Mouse (Mus musculus) liver, embryonic 14.5 days (tissue): ENCODE data around the gene Srgap3. TPM values are rescaled to one million over a fixed set of nuclear protein-coding genes. Genes with fewer than 3 reads are reported as not detected.
"Not testable (repeated sequence)": the region's sequence is repeated elsewhere in the genome, so short reads cannot be mapped to it uniquely, and the experiment has no call there.

Experiments
- ATAC-seq: fragments of 200-750 bp; cut with Nextera tagmentation; 2 replicates; pipeline ENCODE4 v1.8.0; 2017; ENCODE audit warnings: moderate number of reproducible peaks, mild to moderate bottlenecking, moderate library complexity; ENCODE audit not compliant: insufficient read depth
- DNase-seq, 3 experiments: peaks; one replicate each; pipeline ENCODE4 v3.0.0-alpha.2; 2012 to 2013; ENCODE audit warnings: low read depth in 3 of 3, low spot score in 3 of 3
- H3K27ac ChIP-seq: fragments of 300-500 bp; sonication (generic); 2 replicates; pipeline ENCODE4 v1.5.1; 2014; ENCODE audit warnings: moderate library complexity, mild to moderate bottlenecking, control low read depth, inconsistent platforms
- H3K27me3 ChIP-seq: fragments of 300-500 bp; sonication (generic); 2 replicates; pipeline ENCODE4 v1.6.1; 2014; ENCODE audit warnings: mild to moderate bottlenecking, low read length, moderate library complexity; ENCODE audit not compliant: control insufficient read depth, insufficient read depth
- H3K36me3 ChIP-seq: fragments of 300-500 bp; sonication (generic); replicated peaks from 2 replicates; pipeline ENCODE4 v1.6.1; 2014; ENCODE audit warnings: low read depth; ENCODE audit not compliant: control insufficient read depth, insufficient read depth
- H3K4me1 ChIP-seq, 2 experiments: fragments of 200-500 bp in 1 of 2; fragments of 300-500 bp in 1 of 2; sonication (generic) in 1 of 2; replicated peaks; 2 replicates each; pipeline ENCODE4 v1.6.1; 2012 to 2014; ENCODE audit warnings: antibody characterized with exemption in 1 of 2, inconsistent platforms in 1 of 2, low read length in 1 of 2; ENCODE audit not compliant: control insufficient read depth in 2 of 2, insufficient read depth in 2 of 2
- H3K4me2 ChIP-seq: fragments of 300-500 bp; sonication (generic); 2 replicates; pipeline ENCODE4 v1.6.1; 2014; ENCODE audit warnings: low read depth, mild to moderate bottlenecking, control low read depth, moderate library complexity
- H3K4me3 ChIP-seq, 2 experiments: fragments of 200-500 bp in 1 of 2; fragments of 300-500 bp in 1 of 2; sonication (generic) in 1 of 2; 2 replicates each; pipeline ENCODE4 v1.5.1; 2012 to 2014; ENCODE audit warnings: low read depth in 2 of 2, low read length in 2 of 2, mild to moderate bottlenecking in 2 of 2, control low read depth in 1 of 2, inconsistent platforms in 1 of 2, moderate library complexity in 1 of 2; ENCODE audit not compliant: insufficient read depth in 1 of 2
- H3K9ac ChIP-seq: fragments of 300-500 bp; sonication (generic); replicated peaks from 2 replicates; pipeline ENCODE4 v1.6.1; 2014; ENCODE audit warnings: mild to moderate bottlenecking, control low read depth, moderate library complexity
- H3K9me3 ChIP-seq: fragments of 300-500 bp; sonication (generic); 2 replicates; pipeline ENCODE4 v1.6.1; 2016; ENCODE audit warnings: low read length, mixed read lengths; ENCODE audit not compliant: control insufficient read depth
- CTCF ChIP-seq: IDR thresholded peaks from 2 replicates; pipeline ENCODE4 v1.5.1; 2016; ENCODE audit warnings: antibody characterized with exemption, low read depth, control low read depth
- EP300 ChIP-seq: IDR thresholded peaks from 2 replicates; pipeline ENCODE4 v1.6.1; 2016; ENCODE audit warnings: antibody characterized with exemption, low read depth
- WGBS: fragments of 180-500 bp; shearing (Covaris S2); extraction: QIAGEN DNeasy Blood & Tissue Kit; methylation state at CpG from one replicate; pipeline ENCODE4 v1.1.7; 2014; ENCODE audit not compliant: insufficient replicate concordance; 5-methylcytosine and 5-hydroxymethylcytosine counted together
- polyA plus RNA-seq, 2 experiments: library from polyadenylated mRNA; depleted of rRNA in 1 of 2; stranded (reverse) in 1 of 2; unstranded in 1 of 2; fragments of >200 nt; fragmentation: Nextera tagmentation in 1 of 2; extraction: Ambion mirVana in 1 of 2; gene quantifications; 2 replicates each; pipeline versions ENCODE4 v1.2.1 to v1.2.3; 2012 to 2014

The Srgap3 gene
- polyA plus RNA-seq, 2 experiments: 0.20 to 0.27 TPM

GRCm38 (mm10) chr6:112725468-112725867, 221.6 kb downstream of the Srgap3 start:
- Histone ChIP-seq H3K4me3 (no peak overlapping the region), H3K4me2 (no peak overlapping the region), H3K9me3 (no peaks in the 10 kb centered on the region), H3K27me3 (no peaks in the 10 kb centered on the region), H3K9ac (no peak overlapping the region), H3K4me1 (peaks cover 0 to 3% of the 10 kb centered on the region in 2 experiments; a peak in 2 of 4 replicates), H3K27ac (no peak overlapping the region), H3K36me3 (no peaks in the 10 kb centered on the region)
- TF ChIP-seq CTCF (no peak), EP300 (no peak)
- no peak for ATAC-seq
- DNase-seq: no peak
- WGBS: 62% methylated on average over 4 of the region's 4 CpGs

- no peak overlapping the region for H3K4me3 ChIP-seq
- whole genome bisulfite sequencing: 47% methylated on average over 5 of the region's 5 CpGs
- H3K9ac ChIP-seq: no peak overlapping the region
- ATAC-seq (no peak), DNase-seq (no peak)
- H3K27ac ChIP-seq: no peak overlapping the region
- no peaks in the 10 kb centered on the region for H3K27me3 ChIP-seq
- no peaks in the 10 kb centered on the region for H3K36me3 ChIP-seq
- no peak overlapping the region for H3K4me2 ChIP-seq
- no peaks in the 10 kb centered on the region for H3K9me3 ChIP-seq
- TF ChIP-seq CTCF (no peak), EP300 (no peak)
- H3K4me1 ChIP-seq: peaks cover 0 to 3% of the 10 kb centered on the region in 2 experiments; a peak in 2 of 4 replicates
These were observed 226.5 kb downstream of the Srgap3 start for GRCm38 (mm10) chr6:112720409-112721080.

DNA sequence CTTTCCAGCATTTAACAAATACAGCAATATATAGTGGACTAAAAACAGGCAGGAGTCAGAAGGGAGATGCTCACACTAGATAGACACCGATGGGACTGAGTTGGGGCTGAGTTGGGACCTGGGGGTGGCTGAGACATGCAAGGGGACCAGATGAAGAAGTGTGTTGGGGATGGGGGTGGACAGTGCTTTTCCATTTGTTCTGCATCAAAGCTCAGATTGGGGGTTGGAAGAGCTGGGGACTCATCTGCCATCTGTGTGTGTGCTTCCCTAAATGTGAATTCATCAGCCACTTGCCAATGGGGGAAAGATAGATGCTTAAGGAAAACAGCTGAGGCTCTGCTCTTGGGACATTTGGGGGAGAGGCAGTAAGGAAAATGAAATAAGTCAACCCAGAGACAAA, 227.1 kb downstream of the Srgap3 start:
- 78% methylated on average over 1 of the region's 1 CpGs for WGBS
- no peak overlapping the region for H3K9ac ChIP-seq
- ATAC-seq: no peak

GRCm38 (mm10) chr6:112717168-112717567, 229.9 kb downstream of the Srgap3 start:
- Histone ChIP-seq H3K9ac (no peak overlapping the region), H3K4me3 (no peak overlapping the region), H3K4me1 (peaks cover 0 to 3% of the 10 kb centered on the region in 2 experiments; a peak in 2 of 4 replicates), H3K4me2 (no peak overlapping the region), H3K27ac (no peak overlapping the region), H3K27me3 (no peaks in the 10 kb centered on the region), H3K36me3 (no peaks in the 10 kb centered on the region), H3K9me3 (no peaks in the 10 kb centered on the region)
- no peak for DNase-seq
- WGBS: 37% methylated on average over 5 of the region's 5 CpGs
- TF ChIP-seq CTCF (peak; percentile 54), EP300 (no peak)
- no peak for ATAC-seq

More for the DNA sequence above, 227.1 kb downstream of the Srgap3 start:
- H3K36me3 ChIP-seq: no peaks in the 10 kb centered on the region
- TF ChIP-seq EP300: no peak
- TF ChIP-seq CTCF: no peak
- no peak overlapping the region for H3K27ac ChIP-seq
- no peaks in the 10 kb centered on the region for H3K9me3 ChIP-seq
- H3K27me3 ChIP-seq: no peaks in the 10 kb centered on the region
- H3K4me2 ChIP-seq: no peak overlapping the region
- H3K4me3 ChIP-seq: no peak overlapping the region
- DNase-seq: no peak
- H3K4me1 ChIP-seq: peaks cover 0 to 3% of the 10 kb centered on the region in 2 experiments; a peak in 2 of 4 replicates

- H3K4me3 ChIP-seq: no peak overlapping the region
- TF ChIP-seq EP300 (no peak), CTCF (no peak)
- 31% methylated on average over 3 of the region's 3 CpGs for WGBS
- ATAC-seq (no peak), DNase-seq (no peak)
- H3K36me3 ChIP-seq: no peaks in the 10 kb centered on the region
- H3K4me1 ChIP-seq: no peaks in the 10 kb centered on the region
- H3K9me3 ChIP-seq: no peaks in the 10 kb centered on the region
- H3K27me3 ChIP-seq: no peaks in the 10 kb centered on the region
- no peak overlapping the region for H3K9ac ChIP-seq
- no peak overlapping the region for H3K27ac ChIP-seq
- no peak overlapping the region for H3K4me2 ChIP-seq
These were observed 233.1 kb downstream of the Srgap3 start for GRCm38 (mm10) chr6:112713951-112714350.

GRCm38 (mm10) chr6:112702296-112702695, 244.8 kb downstream of the Srgap3 start:
- H3K4me3 ChIP-seq, ATAC-seq, H3K9me3 ChIP-seq, H3K27ac ChIP-seq, DNase-seq, H3K4me2 ChIP-seq, H3K27me3 ChIP-seq, H3K4me1 ChIP-seq, H3K36me3 ChIP-seq, H3K9ac ChIP-seq: not testable (repeated sequence)
- WGBS: 70% methylated on average over 4 of the region's 4 CpGs
